Mouse (Mus musculus): ENCODE results near the gene St6galnac6.

Gene St6galnac6

GRCm38 (mm10) chr2:32617601-32618000, 18.1 kb downstream of the St6galnac6 start:
- no peak for DNase-seq (ENCODE audit: low spot score in 2 of 2)

GRCm38 (mm10) chr2:32618051-32618450, 18.5 kb downstream of the St6galnac6 start:
- DNase-seq (ENCODE audit: low spot score in 2 of 2): no peak

- no peak for DNase-seq (ENCODE audit: low spot score in 2 of 2)
Measured at GRCm38 (mm10) chr2:32620682-32621516, 21.4 kb downstream of the St6galnac6 start.

GRCm38 (mm10) chr2:32621517-32621859, 22.0 kb downstream of the St6galnac6 start, which contains the start of gene Ak1:
TSS of gene Ak1 (plus strand) at chr2:32621758.
- no peak for DNase-seq (ENCODE audit: low spot score in 2 of 2)

GRCm38 (mm10) chr2:32624111-32624748, 24.7 kb downstream of the St6galnac6 start:
- no peak for DNase-seq (ENCODE audit: low spot score in 2 of 2)

- DNase-seq (ENCODE audit: low spot score in 2 of 2): peak; percentile 83 to 86
Measured at GRCm38 (mm10) chr2:32625212-32625872, 25.8 kb downstream of the St6galnac6 start.

GRCm38 (mm10) chr2:32625873-32626694, 26.6 kb downstream of the St6galnac6 start:
- DNase-seq (ENCODE audit: low spot score in 2 of 2): no peak

- DNase-seq (ENCODE audit: low spot score in 2 of 2): no peak
Measured at GRCm38 (mm10) chr2:32627266-32628043, 27.9 kb downstream of the St6galnac6 start.

GRCm38 (mm10) chr2:32628044-32628550, 28.6 kb downstream of the St6galnac6 start:
- no peak for DNase-seq (ENCODE audit: low spot score in 2 of 2)

- peak; percentile 68 to 73 for DNase-seq (ENCODE audit: low spot score in 2 of 2)
Measured at GRCm38 (mm10) chr2:32628729-32629128, 29.2 kb downstream of the St6galnac6 start.

GRCm38 (mm10) chr2:32629276-32629976, 29.9 kb downstream of the St6galnac6 start:
- DNase-seq (ENCODE audit: low spot score in 2 of 2): peak; percentile 61 to 63

GRCm38 (mm10) chr2:32630036-32630435, 30.5 kb downstream of the St6galnac6 start:
- no peak for DNase-seq (ENCODE audit: low spot score in 2 of 2)

- no peak for DNase-seq (ENCODE audit: low spot score in 2 of 2)
Measured at GRCm38 (mm10) chr2:32631046-32631445, 31.5 kb downstream of the St6galnac6 start.

- peak in 1 of 2 experiments; percentile 70 for DNase-seq (ENCODE audit: low spot score in 2 of 2)
Measured at GRCm38 (mm10) chr2:32631737-32632394, 32.4 kb downstream of the St6galnac6 start.

- no peak for DNase-seq (ENCODE audit: low spot score in 2 of 2)
Measured at GRCm38 (mm10) chr2:32633660-32634059, 34.2 kb downstream of the St6galnac6 start.

- no peak for DNase-seq (ENCODE audit: low spot score in 2 of 2)
Measured at GRCm38 (mm10) chr2:32634277-32635105, 35.0 kb downstream of the St6galnac6 start.

GRCm38 (mm10) chr2:32636617-32637016, 37.1 kb downstream of the St6galnac6 start:
- no peak for DNase-seq (ENCODE audit: low spot score in 2 of 2)

GRCm38 (mm10) chr2:32637778-32638281, 38.3 kb downstream of the St6galnac6 start:
- DNase-seq (ENCODE audit: low spot score in 2 of 2): peak; percentile 46 to 58

Data from frontal cortex, postnatal 10 days (tissue).